Mouse (Mus musculus): ENCODE results near the gene Slc25a29. TPM values are rescaled to one million over a fixed set of nuclear protein-coding genes. Genes with fewer than 3 reads are reported as not detected.

Gene Slc25a29
- polyA plus RNA-seq, 1 experiment from 2014 or later = 7.1 TPM

DNA sequence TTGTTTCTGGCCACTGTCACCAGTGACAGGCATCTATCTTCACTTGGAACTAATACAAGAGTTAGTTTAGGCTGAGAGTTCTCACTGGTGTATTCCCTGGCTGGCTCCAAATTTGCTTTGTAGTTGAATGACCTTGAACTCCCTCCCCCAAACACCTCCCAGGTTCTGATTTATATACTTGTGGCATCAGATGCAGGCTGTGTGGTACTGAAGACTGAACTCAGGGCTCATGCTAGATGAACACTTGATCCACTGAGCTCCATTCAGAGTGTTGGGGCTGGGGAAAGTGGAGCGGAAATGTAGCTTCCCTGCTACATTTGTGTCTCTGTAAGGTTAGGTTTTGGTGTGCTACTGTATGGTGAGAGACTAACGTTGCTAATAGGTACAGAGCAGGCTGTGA lies 31.3 kb downstream of the Slc25a29 start:
- H3K9me3 ChIP-seq (ENCODE audit: control insufficient read depth, low read length) = no peaks in the 10 kb centered on the region
- no peak overlapping the region for H3K4me2 ChIP-seq (ENCODE audit: low read length)
- H3K27me3 ChIP-seq (replicated peaks; ENCODE audit: control insufficient read depth, insufficient read depth, low read length) = no peaks in the 10 kb centered on the region
- H3K27ac ChIP-seq (ENCODE audit: low read depth) = no peak overlapping the region
- WGBS = 91% methylated on average over 2 of the region's 2 CpGs
- no peak for ATAC-seq (replicated peaks; ENCODE audit: low FRiP score, low TSS enrichment, low read depth)
- peaks cover 23% of the 10 kb centered on the region for H3K36me3 ChIP-seq (ENCODE audit: control insufficient read depth, insufficient read depth, low read length)
- DNase-seq (ENCODE audit: low spot score) = no peak
- no peak overlapping the region for H3K4me3 ChIP-seq (ENCODE audit: low read depth, low read length)
- no peaks in the 10 kb centered on the region; the same call in 1 of the 2 replicates for H3K4me1 ChIP-seq (replicated peaks; ENCODE audit: control insufficient read depth, insufficient read depth, low read length)
- no peak overlapping the region for H3K9ac ChIP-seq (ENCODE audit: low read length)

DNA sequence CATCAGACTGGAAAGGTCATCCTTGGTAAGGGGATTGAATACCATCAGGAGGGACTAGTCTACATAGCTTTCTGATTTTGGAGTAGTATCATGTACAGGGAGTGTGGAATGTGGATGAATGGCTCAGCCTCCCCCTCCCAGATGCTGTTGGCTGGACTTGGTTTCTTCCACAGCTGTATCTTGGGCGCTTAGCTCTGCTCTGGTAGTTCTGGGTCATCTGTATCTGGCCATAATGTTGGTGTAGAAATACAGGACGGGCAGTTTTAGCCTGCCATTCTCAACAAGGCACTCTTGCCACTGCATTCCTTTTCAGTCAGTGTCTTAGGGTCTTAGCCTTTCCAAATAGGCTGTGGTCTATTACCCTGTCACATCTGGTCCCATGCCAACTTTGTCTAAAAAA lies 34.1 kb downstream of the Slc25a29 start:
- H3K27ac ChIP-seq (ENCODE audit: low read depth) = no peak overlapping the region
- no peaks in the 10 kb centered on the region for H3K9me3 ChIP-seq (ENCODE audit: control insufficient read depth, low read length)
- DNase-seq (ENCODE audit: low spot score) (no peak), ATAC-seq (replicated peaks; ENCODE audit: low FRiP score, low TSS enrichment, low read depth) (no peak)
- WGBS = 77% methylated on average over 2 of the region's 2 CpGs
- H3K36me3 ChIP-seq (ENCODE audit: control insufficient read depth, insufficient read depth, low read length) = peaks cover 2% of the 10 kb centered on the region; the same call in 1 of the 2 replicates
- H3K4me3 ChIP-seq (ENCODE audit: low read depth, low read length) = no peak overlapping the region
- H3K4me1 ChIP-seq (replicated peaks; ENCODE audit: control insufficient read depth, insufficient read depth, low read length) = peaks cover 2% of the 10 kb centered on the region; the same call in 1 of the 2 replicates
- H3K27me3 ChIP-seq (replicated peaks; ENCODE audit: control insufficient read depth, insufficient read depth, low read length) = no peaks in the 10 kb centered on the region
- no peak overlapping the region for H3K9ac ChIP-seq (ENCODE audit: low read length)
- H3K4me2 ChIP-seq (ENCODE audit: low read length) = no peak overlapping the region

- peaks cover 18% of the 10 kb centered on the region for H3K4me1 ChIP-seq (replicated peaks; ENCODE audit: control insufficient read depth, insufficient read depth, low read length)
- ATAC-seq (replicated peaks; ENCODE audit: low FRiP score, low TSS enrichment, low read depth) (no peak), DNase-seq (ENCODE audit: low spot score) (no peak)
- H3K4me2 ChIP-seq (ENCODE audit: low read length) = peak overlapping the region; percentile 57
- peak overlapping the region; percentile 99 for H3K4me3 ChIP-seq (ENCODE audit: low read depth, low read length)
- no peaks in the 10 kb centered on the region for H3K27me3 ChIP-seq (replicated peaks; ENCODE audit: control insufficient read depth, insufficient read depth, low read length)
- peak overlapping the region; percentile 92 for H3K9ac ChIP-seq (ENCODE audit: low read length)
- 11% methylated on average over 9 of the region's 9 CpGs for WGBS
- peak overlapping the region; percentile 98 for H3K27ac ChIP-seq (ENCODE audit: low read depth)
- H3K36me3 ChIP-seq (ENCODE audit: control insufficient read depth, insufficient read depth, low read length) = no peaks in the 10 kb centered on the region
- no peaks in the 10 kb centered on the region for H3K9me3 ChIP-seq (ENCODE audit: control insufficient read depth, low read length)
These were observed 40.6 kb downstream of the Slc25a29 start for GRCm38 (mm10) chr12:108794979-108795537.

- H3K27ac ChIP-seq (ENCODE audit: low read depth) = peak overlapping the region; percentile 98
These were observed 41.5 kb downstream of the Slc25a29 start for GRCm38 (mm10) chr12:108794078-108794711.

DNA sequence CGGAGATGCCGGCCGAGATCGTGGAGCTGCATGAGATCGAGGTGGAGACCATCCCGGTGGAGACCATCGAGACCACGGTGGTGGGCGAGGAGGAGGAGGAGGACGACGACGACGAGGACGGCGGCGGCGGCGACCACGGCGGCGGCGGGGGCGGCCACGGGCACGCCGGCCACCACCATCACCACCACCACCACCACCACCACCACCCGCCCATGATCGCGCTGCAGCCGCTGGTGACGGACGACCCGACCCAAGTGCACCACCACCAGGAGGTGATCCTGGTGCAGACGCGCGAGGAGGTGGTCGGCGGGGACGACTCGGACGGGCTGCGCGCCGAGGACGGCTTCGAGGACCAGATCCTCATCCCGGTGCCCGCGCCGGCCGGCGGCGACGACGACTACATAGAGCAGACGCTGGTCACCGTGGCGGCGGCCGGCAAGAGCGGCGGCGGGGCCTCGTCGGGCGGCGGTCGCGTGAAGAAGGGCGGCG lies 42.2 kb downstream of the Slc25a29 start:
- peak; percentile 65 for DNase-seq (ENCODE audit: low spot score)
- under 1% methylated on average over 51 of the region's 71 CpGs for whole genome bisulfite sequencing
- Histone ChIP-seq H3K4me3 (ENCODE audit: low read depth, low read length) (peak overlapping the region; percentile 99), H3K4me2 (ENCODE audit: low read length) (peak overlapping the region; percentile 31), H3K4me1 (replicated peaks; ENCODE audit: control insufficient read depth, insufficient read depth, low read length) (peaks cover 18% of the 10 kb centered on the region), H3K36me3 (ENCODE audit: control insufficient read depth, insufficient read depth, low read length) (no peaks in the 10 kb centered on the region), H3K27ac (ENCODE audit: low read depth) (peak overlapping the region; percentile 98), H3K9me3 (ENCODE audit: control insufficient read depth, low read length) (no peaks in the 10 kb centered on the region), H3K27me3 (replicated peaks; ENCODE audit: control insufficient read depth, insufficient read depth, low read length) (no peaks in the 10 kb centered on the region), H3K9ac (ENCODE audit: low read length) (peak overlapping the region; percentile 92)
- ATAC-seq (replicated peaks; ENCODE audit: low FRiP score, low TSS enrichment, low read depth) = no peak

More at GRCm38 (mm10) chr12:108794078-108794711, 41.5 kb downstream of the Slc25a29 start:
- H3K36me3 ChIP-seq (ENCODE audit: control insufficient read depth, insufficient read depth, low read length) = no peaks in the 10 kb centered on the region
- H3K9me3 ChIP-seq (ENCODE audit: control insufficient read depth, low read length) = no peaks in the 10 kb centered on the region
- peak overlapping the region; percentile 99 for H3K4me3 ChIP-seq (ENCODE audit: low read depth, low read length)
- WGBS = under 1% methylated on average over 71 of the region's 94 CpGs
- peak overlapping the region; percentile 92 for H3K9ac ChIP-seq (ENCODE audit: low read length)
- H3K27me3 ChIP-seq (replicated peaks; ENCODE audit: control insufficient read depth, insufficient read depth, low read length) = no peaks in the 10 kb centered on the region
- DNase-seq (ENCODE audit: low spot score) (peak; percentile 85), ATAC-seq (replicated peaks; ENCODE audit: low FRiP score, low TSS enrichment, low read depth) (peak; percentile 75)
- H3K4me2 ChIP-seq (ENCODE audit: low read length) = peak overlapping the region; percentile 57
- peaks cover 18% of the 10 kb centered on the region for H3K4me1 ChIP-seq (replicated peaks; ENCODE audit: control insufficient read depth, insufficient read depth, low read length)

DNA sequence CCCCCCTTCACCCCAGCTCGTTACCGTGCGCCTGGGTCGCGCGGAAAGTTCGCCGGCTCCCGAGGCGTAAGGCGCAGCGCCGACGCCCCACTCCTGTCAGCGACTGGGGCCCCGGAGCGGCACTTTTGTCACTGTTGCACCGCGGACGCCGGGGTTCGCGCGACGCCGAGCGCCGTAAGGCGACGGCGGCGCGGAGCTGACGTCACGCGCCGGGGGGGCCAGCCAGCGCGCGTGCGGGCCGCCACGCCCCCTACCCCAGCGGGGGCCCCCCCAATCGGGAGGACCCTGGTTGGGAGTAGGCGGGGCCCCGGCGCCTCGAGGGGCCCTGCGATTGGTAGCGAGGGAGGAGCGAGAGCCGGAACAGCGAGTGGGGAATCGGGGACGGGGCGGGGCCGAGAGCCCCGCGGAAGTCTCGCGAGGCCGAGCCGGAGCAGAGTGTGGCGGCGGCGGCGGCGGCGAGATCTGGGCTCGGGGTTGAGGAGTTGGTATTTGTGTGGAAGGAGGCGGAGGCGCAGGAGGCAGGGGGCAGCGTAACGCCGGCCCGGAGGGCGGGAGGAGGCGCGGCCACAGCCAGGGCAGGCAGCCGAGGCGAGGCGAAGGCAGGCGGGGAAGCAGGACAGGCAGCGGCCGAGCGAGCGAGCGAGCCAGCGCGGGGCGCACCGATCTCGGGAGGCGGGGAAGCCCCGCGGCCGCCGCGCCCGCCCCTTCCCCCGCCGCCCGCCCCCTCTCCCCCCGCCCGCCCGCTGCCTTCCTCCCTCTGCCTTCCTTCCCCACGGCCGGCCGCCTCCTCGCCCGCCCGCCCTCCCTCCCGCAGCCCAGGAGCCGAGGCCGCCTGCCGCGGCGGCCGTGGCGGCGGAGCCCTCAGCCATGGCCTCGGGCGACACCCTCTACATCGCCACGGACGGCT lies 42.9 kb downstream of the Slc25a29 start, which contains the start of gene Yy1:
TSS of gene Yy1 (plus strand) at position 428 of the 907 bp plus-strand sequence.
- H3K27ac ChIP-seq (ENCODE audit: low read depth) = peak within 1 kb of the TSS; percentile 98
- no peaks in the 10 kb centered on the region for H3K36me3 ChIP-seq (ENCODE audit: control insufficient read depth, insufficient read depth, low read length)
- WGBS = 1% methylated on average over 76 of the region's 127 CpGs
- H3K4me2 ChIP-seq (ENCODE audit: low read length) = peak within 1 kb of the TSS; percentile 81
- DNase-seq (ENCODE audit: low spot score) = peak; percentile 98
- peak within 1 kb of the TSS; percentile 99 for H3K4me3 ChIP-seq (ENCODE audit: low read depth, low read length)
- peak within 1 kb of the TSS; percentile 92 for H3K9ac ChIP-seq (ENCODE audit: low read length)
- no peaks in the 10 kb centered on the region for H3K9me3 ChIP-seq (ENCODE audit: control insufficient read depth, low read length)
- peak; percentile 93 for ATAC-seq (replicated peaks; ENCODE audit: low FRiP score, low TSS enrichment, low read depth)
- H3K27me3 ChIP-seq (replicated peaks; ENCODE audit: control insufficient read depth, insufficient read depth, low read length) = no peaks in the 10 kb centered on the region
- H3K4me1 ChIP-seq (replicated peaks; ENCODE audit: control insufficient read depth, insufficient read depth, low read length) = peaks cover 18% of the 10 kb centered on the region

GRCm38 (mm10) chr12:108792152-108792545 lies 43.5 kb downstream of the Slc25a29 start:
- ATAC-seq (replicated peaks; ENCODE audit: low FRiP score, low TSS enrichment, low read depth) (peak; percentile 42), DNase-seq (ENCODE audit: low spot score) (peak; percentile 90)
- peak overlapping the region; percentile 81 for H3K4me2 ChIP-seq (ENCODE audit: low read length)
- no peaks in the 10 kb centered on the region for H3K27me3 ChIP-seq (replicated peaks; ENCODE audit: control insufficient read depth, insufficient read depth, low read length)
- peak overlapping the region; percentile 87 for H3K9ac ChIP-seq (ENCODE audit: low read length)
- no peaks in the 10 kb centered on the region for H3K9me3 ChIP-seq (ENCODE audit: control insufficient read depth, low read length)
- H3K4me1 ChIP-seq (replicated peaks; ENCODE audit: control insufficient read depth, insufficient read depth, low read length) = peaks cover 17% of the 10 kb centered on the region
- under 1% methylated on average over 52 of the region's 52 CpGs for WGBS
- no peaks in the 10 kb centered on the region for H3K36me3 ChIP-seq (ENCODE audit: control insufficient read depth, insufficient read depth, low read length)
- H3K4me3 ChIP-seq (ENCODE audit: low read depth, low read length) = peak overlapping the region; percentile 99
- H3K27ac ChIP-seq (ENCODE audit: low read depth) = peak overlapping the region; percentile 98

DNA sequence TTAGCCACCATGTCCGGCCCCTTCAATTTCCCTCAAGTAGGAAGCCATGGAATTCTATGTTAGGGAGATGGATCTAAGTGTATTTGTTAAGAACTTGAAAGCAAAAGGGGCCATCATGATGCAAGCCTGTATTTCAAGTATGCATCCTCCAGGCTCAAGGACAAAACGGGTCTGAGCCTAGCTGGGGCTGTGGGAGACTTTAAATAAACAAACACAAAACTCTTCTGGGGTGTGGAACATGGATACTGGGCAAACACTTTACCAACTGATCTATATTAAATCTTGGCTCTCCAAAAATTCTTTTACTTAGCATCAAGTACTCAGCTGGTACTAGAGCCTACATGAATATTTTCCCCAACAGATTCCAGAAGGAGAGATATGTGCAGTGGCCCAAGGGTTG lies 48.4 kb downstream of the Slc25a29 start:
- Histone ChIP-seq H3K36me3 (ENCODE audit: control insufficient read depth, insufficient read depth, low read length) (no peaks in the 10 kb centered on the region), H3K27me3 (replicated peaks; ENCODE audit: control insufficient read depth, insufficient read depth, low read length) (no peaks in the 10 kb centered on the region), H3K4me3 (ENCODE audit: low read depth, low read length) (no peak overlapping the region), H3K4me1 (replicated peaks; ENCODE audit: control insufficient read depth, insufficient read depth, low read length) (peaks cover 6% of the 10 kb centered on the region), H3K9me3 (ENCODE audit: control insufficient read depth, low read length) (no peaks in the 10 kb centered on the region), H3K4me2 (ENCODE audit: low read length) (no peak overlapping the region), H3K27ac (ENCODE audit: low read depth) (no peak overlapping the region), H3K9ac (ENCODE audit: low read length) (no peak overlapping the region)
- 78% methylated on average over 2 of the region's 2 CpGs for WGBS
- DNase-seq (ENCODE audit: low spot score) (no peak), ATAC-seq (replicated peaks; ENCODE audit: low FRiP score, low TSS enrichment, low read depth) (no peak)

All from intestine, embryonic 14.5 days (tissue).